Mouse (Mus musculus) neutrophil, adult 5-6 weeks (primary cell): ENCODE measurements around the gene Xpo4. TPM values are rescaled to one million over a fixed set of nuclear protein-coding genes. Genes with fewer than 3 reads are reported as not detected.
A peak's percentile ranks its signal among the peaks of the same experiment; 100 is the strongest.

Experiments
- ATAC-seq: fragments of 151-379, 151-347 bp; 2 replicates; pipeline ENCODE4 v1.8.0; 2017; ENCODE audit warnings: mild to moderate bottlenecking, moderate TSS enrichment; ENCODE audit not compliant: insufficient number of reproducible peaks, poor library complexity, low FRiP score, severe bottlenecking; ENCODE audit errors: extremely low read depth
- total RNA-seq: library from RNA; stranded (forward); fragments of 200-1000 nt; gene quantifications from 2 replicates; pipeline ENCODE4 v1.2.3, GENCODE M21; 2017

Gene Xpo4
- total RNA-seq, 1 experiment from 2014 or later, result 23.9 TPM

DNA sequence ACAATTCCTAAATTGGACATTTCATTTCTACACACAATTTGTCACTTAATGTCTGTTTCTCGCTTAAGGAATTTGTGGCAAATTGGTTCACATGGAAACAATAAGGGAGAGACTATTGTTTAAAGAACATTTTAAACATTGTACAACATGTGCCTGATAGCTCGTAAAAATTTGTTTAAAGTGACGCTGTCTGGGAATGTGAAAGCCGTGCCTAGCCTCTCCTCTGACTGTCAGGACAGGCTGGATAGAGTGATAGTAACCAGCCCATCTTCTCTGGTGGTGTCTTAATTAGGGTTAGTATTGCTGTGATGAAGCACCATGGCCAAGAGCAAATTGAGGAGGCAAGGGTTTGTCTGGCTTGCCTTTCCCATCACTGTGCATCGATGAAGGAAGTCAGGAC is 118.2 kb downstream of the Xpo4 start:
- no peak for ATAC-seq

DNA sequence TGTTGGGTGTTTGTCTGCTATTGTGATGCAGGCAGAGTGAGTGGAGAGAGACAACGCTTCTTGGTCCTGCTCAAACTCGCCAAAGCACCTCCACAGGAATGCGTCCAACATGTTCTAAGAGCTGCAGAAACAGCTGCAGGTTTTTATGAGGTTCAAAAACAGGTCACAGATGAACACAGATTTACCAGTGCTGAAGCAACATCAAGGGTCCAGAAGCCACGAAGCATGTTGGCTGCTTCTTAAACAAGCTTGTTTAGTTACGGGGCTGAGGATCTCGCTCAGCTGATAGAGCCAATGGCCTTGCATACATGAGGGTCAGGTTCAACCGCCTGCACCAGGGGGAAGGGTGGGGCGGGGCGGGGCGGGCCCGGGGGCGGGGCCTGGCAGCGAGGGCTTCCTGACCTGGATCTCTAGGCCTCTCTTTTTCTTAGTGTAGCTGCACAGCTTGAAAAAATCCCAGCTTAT is 118.6 kb downstream of the Xpo4 start:
- ATAC-seq, result no peak

DNA sequence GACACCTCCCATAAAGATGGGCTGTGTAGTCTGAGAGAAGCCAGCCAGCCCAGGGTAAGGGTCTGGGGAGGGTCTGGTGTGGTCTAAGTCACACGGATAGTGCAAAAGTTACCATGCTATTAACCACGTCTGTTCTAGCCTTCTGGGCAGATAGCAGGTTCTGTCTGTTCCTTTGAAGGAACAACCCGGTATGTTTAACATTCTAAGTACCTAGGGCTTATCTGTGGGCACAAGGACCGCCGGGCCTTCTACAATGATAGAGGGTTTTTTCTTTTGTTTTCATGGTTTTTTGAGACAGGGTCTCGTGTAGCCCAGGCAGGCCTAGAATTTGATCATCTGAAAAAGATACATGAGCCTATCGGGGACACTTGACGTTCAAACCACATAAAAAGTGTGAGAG is 119.1 kb downstream of the Xpo4 start:
- no peak for ATAC-seq

DNA sequence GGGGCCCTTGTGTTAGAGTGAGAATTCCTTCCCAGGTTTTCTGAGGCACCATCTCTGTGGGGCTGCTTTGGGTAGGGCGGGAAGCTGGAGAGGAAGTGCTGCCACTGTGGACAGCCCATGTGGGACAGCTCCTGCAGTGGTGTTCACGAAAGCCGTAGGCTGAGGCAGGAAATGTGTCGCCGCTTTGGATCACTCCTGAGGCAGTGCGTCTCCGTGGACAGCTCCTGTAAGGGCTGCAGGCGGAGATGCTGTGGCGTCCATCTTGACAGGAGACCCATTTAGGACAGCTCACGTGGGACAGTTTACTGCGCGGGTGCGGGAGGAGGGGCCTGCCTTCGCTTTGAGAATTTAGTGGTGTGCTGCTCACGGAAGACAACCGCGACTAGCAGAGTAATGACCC is 119.7 kb downstream of the Xpo4 start:
- ATAC-seq, result no peak

DNA sequence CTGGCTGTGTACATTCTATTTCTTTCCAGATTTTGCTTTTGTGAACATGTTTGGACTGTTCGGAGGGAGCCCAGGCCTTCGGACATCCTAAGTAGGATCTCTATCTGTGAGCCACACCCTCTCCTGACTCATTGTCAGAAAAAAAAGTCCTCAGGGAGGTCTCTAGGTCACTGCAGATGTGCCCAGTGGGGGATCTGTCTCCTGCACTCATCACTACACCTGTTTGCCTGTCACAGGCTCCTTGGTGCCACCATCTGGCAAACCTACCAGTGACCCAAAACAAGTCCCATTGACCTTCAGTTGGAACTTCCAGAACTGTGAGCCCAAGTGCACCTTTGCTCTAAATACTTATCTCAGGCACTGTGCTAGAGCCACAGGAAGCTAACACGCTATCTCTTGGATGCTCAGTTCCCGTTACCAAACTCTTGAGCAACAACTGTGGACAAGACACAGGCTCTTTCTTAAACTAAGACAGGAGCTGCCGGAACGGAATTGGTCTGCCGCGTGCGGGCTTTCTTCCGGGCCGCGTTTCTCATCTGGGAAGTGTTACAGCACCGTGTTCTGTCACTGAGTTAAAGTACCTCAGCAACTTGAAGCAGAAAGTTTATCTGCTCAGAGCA is 121.7 kb downstream of the Xpo4 start:
- ATAC-seq, result no peak

DNA sequence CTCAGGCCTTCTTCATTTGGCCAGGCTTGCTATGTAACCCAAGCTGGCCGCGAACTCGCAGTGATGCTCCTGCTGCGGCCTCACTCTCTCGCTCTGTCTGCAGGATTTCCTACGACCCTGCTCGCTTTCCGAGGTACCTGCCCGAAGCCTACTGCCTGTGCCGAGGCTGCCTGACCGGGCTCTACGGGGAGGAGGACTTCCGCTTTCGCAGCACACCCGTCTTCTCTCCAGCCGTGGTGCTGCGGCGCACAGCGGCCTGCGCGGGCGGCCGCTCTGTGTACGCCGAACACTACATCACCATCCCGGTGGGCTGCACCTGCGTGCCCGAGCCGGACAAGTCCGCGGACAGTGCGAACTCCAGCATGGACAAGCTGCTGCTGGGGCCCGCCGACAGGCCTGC is 123.0 kb downstream of the Xpo4 start:
- ATAC-seq, result no peak

DNA sequence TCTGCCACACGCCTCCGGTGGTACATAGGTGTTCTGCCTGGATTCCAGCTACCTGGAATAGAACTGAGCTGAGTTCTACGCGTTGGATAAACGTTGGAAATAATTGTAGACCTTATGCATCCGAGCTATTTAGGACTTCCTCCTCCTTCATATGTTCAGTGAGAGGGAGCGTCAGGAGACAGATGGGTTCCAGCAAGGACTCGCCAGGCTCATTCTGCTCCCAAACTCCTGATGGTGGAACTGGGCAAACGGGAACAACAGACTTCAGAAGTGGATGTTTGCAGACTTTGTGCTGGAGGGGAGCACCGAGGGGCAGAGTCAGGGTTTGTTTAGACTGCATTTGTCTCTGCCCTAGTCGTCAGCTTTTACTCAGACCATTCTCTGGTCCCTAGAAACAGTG is 124.5 kb downstream of the Xpo4 start:
- ATAC-seq, result no peak

DNA sequence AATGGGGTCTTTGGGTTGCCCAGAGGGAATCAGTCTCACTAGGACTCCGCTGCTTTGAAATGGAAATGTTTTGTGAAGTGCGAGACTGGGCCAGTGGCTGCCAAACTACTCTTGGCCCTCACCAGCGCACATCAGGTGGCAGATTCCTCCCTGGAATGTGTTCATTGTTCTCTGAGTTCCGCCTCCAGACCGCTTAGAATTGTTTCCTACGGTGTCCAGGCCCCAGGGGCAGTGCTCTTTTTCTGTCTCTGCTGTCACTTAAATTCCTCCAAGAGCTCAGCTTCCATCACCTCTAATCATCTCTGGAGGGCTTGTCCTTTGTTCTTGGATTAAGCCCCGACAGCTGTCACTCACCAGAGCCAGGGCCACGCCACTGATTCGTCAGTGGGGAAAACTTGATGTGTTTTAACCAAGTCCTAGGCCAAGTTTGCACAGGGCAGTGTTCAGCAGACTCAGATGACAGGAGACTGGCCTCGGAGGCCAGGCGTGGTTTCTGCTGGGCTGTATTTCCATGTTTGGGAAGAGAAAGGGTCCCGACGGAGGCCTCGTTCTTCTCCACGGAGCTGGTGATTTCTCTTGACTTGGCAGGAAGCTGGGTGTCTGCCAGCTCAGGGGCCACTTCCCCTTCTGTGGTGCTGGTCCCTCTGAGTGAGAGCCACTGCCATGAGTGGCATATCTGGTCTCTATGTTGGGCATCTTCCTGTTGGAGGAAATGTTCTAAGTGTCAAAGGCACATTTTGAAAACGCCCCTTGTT is 127.8 kb downstream of the Xpo4 start:
- ATAC-seq, result peak; percentile 61; the same call in 1 of the 2 replicates

DNA sequence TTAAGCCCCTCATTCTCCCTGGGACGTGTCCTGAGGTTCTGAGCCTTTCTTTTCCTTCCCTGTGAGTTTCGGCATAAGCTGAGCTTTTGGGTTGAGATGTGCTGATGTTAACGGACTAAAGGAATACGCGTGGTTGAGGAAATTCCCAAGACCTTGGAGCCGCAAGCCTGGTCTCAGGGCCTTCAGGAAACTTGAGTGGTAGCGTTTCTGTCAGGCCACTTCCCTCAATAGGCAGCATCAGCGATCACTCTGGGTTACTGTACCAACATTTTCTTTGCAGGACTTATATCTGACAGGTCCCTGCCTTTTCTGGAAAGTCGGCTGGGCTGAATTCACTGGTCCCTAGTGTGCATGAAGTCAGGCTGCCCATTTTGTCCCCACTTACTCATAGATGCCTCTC is 128.4 kb downstream of the Xpo4 start:
- no peak for ATAC-seq

DNA sequence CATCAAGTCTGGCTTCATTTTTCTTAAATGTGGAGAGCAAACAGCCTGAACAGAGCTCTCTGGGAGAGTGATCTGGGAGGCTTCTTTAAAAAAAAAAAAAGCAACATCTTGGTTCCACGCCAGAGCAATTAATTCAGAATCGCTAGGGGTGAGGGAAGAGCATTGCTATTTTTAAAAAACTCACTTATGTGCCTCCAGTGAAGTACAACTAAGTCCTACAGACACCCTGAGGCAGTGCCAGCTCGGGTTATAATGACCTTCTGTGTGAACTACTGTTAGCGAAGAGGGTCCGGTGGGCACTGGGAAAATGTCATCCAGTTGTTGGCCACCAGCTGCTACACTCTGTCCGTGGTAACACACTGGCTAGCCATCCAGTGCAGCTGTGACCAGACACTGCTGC is 129.6 kb downstream of the Xpo4 start:
- ATAC-seq, result no peak

DNA sequence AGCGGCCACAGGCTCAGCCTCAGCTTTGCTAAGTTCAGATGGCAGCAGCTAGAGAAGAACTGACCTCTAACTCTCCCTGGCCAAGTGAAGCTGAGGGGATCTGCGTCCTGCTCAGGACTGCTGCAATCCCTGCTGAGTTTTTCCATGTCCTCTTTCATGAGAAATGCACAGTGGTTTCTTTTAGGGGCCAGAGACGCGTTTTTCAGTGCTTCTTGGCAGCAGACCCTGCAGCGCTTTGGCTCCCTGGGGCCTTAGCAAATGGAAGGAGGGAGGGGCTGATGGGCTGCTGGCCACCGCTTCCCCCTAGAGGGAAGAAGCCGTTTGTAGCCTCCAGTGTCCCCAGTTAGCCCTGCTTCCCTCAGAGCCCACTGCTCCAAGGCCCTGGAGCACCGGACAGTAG is 130.3 kb downstream of the Xpo4 start:
- no peak for ATAC-seq

DNA sequence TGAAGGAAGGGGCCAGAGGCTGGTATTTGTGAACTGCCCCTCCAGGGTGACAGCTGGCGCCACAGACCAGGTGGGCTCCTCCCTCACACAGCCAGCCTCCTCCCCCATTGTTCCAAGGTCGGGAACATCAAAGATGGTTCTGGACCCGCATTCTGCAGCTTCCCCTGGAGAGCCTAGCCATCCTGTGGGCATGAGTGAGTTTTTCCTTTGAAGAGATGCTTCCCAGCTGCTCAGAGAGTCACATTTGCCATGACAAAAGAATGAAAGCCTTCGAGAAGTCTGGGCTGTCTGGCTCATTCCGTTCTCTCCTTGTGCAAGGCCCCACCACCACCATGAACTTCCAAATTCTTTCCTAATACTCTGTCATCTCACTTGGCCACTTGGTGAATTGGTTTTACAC is 130.9 kb downstream of the Xpo4 start:
- ATAC-seq, result no peak

DNA sequence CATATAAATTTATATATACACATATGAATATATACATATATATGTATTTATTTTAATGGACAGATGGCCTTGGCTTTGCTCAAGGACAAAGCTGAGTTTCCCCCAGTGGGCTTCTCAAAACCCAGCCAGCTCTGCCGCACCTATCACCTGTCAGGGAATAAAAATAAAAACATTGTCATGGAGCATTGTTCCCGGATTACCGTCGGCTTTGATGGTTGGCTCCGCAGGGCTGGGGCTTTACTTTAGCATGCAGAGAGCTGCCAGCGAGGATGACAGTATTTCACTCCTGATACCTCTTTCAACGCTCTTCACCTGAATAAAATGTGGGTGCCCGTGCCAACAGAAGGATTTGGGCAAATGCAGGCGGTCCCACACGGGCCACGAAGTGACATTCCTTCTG is 131.4 kb downstream of the Xpo4 start:
- ATAC-seq, result no peak

DNA sequence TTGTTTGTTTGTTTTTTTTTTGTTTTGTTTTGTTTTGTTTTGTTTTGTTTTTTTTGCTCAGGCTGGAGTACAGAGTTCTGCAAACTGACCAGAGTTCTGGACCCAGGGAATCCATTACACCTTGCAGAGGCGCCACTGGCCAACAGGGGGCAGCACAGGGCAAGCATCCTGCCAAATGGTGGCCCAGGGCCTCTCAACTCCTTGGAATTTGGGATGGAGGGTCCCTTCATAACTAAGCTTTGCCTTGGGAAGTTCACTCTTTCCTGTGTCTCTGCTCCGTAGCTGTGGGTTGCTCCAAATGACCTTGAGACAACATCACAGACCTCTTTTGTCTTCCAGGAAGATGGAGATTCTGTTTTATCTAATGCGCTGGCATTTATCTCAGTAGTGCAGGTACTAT is 132.0 kb downstream of the Xpo4 start:
- no peak for ATAC-seq

DNA sequence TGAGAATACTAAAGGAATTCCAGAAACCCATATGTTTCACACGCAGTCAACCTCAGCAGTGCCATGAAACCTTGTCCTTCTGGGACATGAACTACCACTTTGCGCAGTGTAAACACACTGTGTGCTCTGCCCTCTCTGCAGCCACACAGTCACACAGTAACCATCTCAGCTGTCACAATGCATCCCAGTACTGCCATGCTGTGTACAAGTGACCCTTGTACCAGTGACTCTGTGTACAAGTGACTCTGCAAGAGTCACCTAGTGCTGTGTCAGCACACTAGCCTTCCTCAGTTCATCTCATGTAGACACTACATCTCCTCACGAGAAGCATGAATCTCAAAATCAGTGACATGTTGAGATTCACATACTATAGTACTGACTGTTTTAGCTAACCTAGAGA is 132.7 kb downstream of the Xpo4 start:
- ATAC-seq, result no peak

DNA sequence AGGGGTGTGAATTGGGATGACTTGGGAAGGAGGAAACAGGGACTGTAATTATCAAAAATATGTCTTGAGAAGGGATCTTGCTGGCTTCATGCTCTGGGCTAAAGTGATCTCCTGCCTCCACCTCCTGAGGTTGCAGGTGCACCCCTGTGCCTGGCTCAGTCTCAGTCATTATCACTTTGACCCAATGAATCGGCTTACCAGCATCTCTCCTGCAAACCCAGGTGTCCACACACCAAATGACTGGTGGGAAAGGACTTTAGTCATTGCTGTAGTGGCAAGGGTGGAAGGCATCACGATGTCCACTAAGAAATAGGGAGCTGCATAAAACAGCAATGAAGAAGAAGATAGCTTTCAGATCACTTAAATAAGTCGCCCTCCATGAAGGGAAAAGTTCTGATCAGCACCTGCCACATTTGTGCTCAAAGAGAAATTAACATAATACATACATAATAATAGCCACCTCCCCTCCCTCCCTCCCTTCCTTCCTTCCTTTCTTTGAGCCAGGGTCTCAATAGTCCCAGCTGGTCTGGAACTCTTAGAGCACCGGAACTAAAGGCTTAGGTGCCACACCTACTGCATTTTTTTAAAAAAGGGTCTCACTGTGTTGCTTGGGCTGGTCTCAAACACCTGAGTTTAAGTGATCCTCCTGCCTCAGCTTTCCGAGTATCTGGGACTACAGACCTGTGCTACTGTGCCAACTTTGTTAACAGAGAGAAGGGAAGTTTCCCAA is 135.3 kb downstream of the Xpo4 start:
- no peak for ATAC-seq

DNA sequence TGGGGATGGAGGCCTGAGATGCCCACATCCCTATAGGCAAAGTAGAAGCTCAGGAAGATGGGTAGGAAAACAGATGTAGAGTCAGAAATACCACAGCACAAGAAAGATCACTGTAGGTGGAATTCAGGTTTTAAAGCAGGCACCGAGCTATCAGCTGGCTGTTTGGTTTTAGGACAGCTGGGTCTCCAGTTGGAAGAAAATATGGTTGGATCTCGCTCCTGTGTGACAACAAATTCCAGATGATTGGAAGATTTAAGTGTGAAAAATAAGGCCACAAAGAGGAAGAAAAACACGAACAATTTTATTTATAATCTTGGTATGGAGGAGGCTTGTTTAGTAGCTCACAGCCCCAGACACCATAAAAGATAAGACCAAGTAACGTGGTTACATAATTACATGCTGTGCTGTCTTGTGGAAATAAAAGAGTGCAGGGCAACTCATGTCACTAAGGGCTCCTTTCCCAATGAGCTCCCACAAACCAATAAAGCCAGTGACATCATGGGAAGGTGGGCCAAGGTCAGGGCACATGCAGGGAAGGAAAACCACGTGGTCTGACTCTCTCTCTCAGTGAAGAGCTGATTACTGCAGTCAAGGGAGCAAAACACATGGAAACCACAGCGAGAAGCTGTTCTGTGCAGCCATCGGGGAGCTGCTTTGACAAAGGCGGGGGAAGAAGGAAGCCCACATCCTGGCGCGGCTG is 136.0 kb downstream of the Xpo4 start:
- ATAC-seq, result no peak

DNA sequence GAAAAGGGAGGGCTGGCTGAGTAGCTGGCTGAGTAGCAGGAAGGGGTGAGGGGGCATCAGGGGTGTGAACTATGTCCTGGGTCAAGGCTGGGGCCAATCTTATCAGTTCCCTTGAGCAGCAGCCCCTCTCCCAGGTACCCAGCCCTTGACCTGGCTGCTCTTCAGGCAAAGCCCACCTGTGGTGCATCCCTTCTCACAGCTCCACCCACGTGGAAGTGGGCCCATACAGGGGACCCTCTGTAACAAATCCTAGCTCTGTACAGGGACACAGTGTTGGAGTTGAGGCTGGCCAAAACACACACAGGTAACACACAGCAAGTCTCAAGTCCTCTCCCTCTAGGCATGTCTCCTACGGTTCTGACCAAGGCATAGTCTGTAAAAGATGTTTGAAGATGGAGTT is 137.6 kb downstream of the Xpo4 start:
- no peak for ATAC-seq
